Mouse (Mus musculus) heart, embryonic 12.5 days (tissue): ENCODE data around the gene Sf1. TPM values are rescaled to one million over a fixed set of nuclear protein-coding genes. Genes with fewer than 3 reads are reported as not detected.

Experiments used
- ATAC-seq: fragments of 200-750 bp; cut with Nextera tagmentation; 2 replicates; pipeline ENCODE4 v1.8.0; 2017; ENCODE audit warnings: moderate TSS enrichment, moderate library complexity; ENCODE audit not compliant: insufficient number of reproducible peaks, low FRiP score
- H3K27ac ChIP-seq: fragments of 300-500 bp; sonication (generic); 2 replicates; pipeline ENCODE4 v1.5.1; 2016; ENCODE audit warnings: mild to moderate bottlenecking, moderate library complexity; ENCODE audit not compliant: poor library complexity, severe bottlenecking
- H3K27me3 ChIP-seq: fragments of 300-500 bp; sonication (generic); replicated peaks from 2 replicates; pipeline ENCODE4 v1.6.1; 2016; ENCODE audit warnings: mild to moderate bottlenecking, moderate library complexity
- H3K36me3 ChIP-seq: fragments of 300-500 bp; sonication (generic); 2 replicates; pipeline ENCODE4 v1.6.1; 2016; ENCODE audit warnings: mild to moderate bottlenecking, moderate library complexity
- H3K4me1 ChIP-seq: fragments of 300-500 bp; sonication (generic); replicated peaks from 2 replicates; pipeline ENCODE4 v1.6.1; 2016; ENCODE audit warnings: mild to moderate bottlenecking
- H3K4me2 ChIP-seq: fragments of 300-500 bp; sonication (generic); 2 replicates; pipeline ENCODE4 v1.6.1; 2016; ENCODE audit warnings: mild to moderate bottlenecking, moderate library complexity
- H3K4me3 ChIP-seq: fragments of 300-500 bp; sonication (generic); 2 replicates; pipeline ENCODE4 v1.5.1; 2016; ENCODE audit warnings: mild to moderate bottlenecking
- H3K9ac ChIP-seq: fragments of 300-500 bp; sonication (generic); 2 replicates; pipeline ENCODE4 v1.6.1; 2016; ENCODE audit warnings: mild to moderate bottlenecking, moderate library complexity
- H3K9me3 ChIP-seq: fragments of 300-500 bp; sonication (generic); replicated peaks from 2 replicates; pipeline ENCODE4 v1.6.1; 2016; ENCODE audit warnings: mild to moderate bottlenecking, moderate library complexity
- WGBS: fragments of 180-500 bp; shearing (Covaris S2); methylation state at CpG from one replicate; pipeline ENCODE4 v1.1.7; 2016; 5-methylcytosine and 5-hydroxymethylcytosine counted together
- polyA plus RNA-seq: library from polyadenylated mRNA; unstranded; fragments of >200 nt; fragmentation: Nextera tagmentation; extraction: Ambion mirVana; gene quantifications from 2 replicates; pipeline ENCODE4 v1.2.1, GENCODE M21; 2016

Gene Sf1
- polyA plus RNA-seq, 1 experiment from 2014 or later = 127 TPM

DNA sequence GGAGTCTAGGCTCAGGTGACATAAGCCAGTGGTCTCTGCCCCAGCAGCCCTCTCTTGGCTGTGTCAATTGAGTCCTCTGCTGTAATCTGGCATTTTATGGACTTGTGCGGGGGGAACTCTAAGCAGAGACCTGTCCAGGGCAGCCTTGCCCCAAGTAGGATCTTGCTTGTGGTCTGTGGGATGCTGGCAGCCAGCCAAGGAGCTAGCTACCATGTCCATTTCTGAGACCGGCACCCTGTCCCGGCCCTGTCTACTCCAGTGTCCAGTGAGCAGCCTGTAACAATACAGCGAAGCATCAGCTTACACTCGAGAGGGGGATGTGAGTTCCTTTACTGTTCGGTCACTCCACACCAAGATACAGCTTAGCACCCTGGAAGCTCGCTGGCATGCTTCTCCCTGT, 9.5 kb upstream of the Sf1 start:
- no peaks in the 10 kb centered on the region for H3K27me3 ChIP-seq
- peak overlapping the region; percentile 17; the same call in 1 of the 2 replicates for H3K9ac ChIP-seq
- no peaks in the 10 kb centered on the region for H3K9me3 ChIP-seq
- H3K4me2 ChIP-seq = no peak overlapping the region
- no peak for ATAC-seq
- peaks cover 30% of the 10 kb centered on the region for H3K36me3 ChIP-seq
- no peak overlapping the region for H3K27ac ChIP-seq
- H3K4me3 ChIP-seq = no peak overlapping the region
- peaks cover 27% of the 10 kb centered on the region for H3K4me1 ChIP-seq
- whole genome bisulfite sequencing = 74% methylated on average over 7 of the region's 7 CpGs

DNA sequence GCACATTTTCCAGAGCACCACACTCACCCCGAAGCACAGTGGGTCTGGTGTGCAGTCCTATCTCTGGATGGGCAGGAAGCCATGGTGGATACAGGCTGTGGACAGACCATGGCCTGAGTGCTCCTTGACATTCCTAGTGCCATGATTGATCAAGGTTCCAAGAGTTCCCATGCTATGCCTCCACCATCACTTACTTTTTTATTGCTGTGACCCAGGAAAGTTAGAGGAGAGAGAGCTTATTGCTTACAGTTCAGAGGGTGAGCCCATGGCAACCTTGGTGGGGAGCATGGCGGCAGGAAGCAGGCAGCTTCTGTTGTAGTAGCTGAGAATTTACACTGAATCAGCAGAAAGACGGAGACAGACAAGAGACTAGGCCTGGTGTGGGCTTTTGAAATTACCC, 2.2 kb upstream of the Sf1 start:
- 93% methylated on average over 3 of the region's 3 CpGs for WGBS
- ATAC-seq = no peak
- H3K4me2 ChIP-seq = no peak overlapping the region

DNA sequence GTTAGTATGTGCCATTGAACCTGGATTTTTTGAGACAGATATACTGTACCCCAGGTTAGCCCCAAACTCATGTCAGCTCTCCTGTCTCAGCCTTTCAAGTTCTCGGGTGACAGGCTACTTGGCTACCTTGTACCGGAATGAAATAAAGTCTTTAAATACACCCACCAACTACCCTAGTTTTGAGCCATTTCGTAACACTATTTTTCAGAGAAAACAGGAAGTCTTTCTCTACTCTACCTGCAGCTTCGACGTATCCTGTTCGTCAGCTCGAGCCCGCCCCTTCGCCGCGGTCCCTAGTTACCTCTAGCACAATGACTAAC, 439 bp upstream of the Sf1 start:
- Histone ChIP-seq H3K27me3 (no peaks in the 10 kb centered on the region), H3K9ac (peak overlapping the region; percentile 42; the same call in 1 of the 2 replicates), H3K4me2 (peak overlapping the region; percentile 96), H3K9me3 (no peaks in the 10 kb centered on the region), H3K36me3 (peaks cover 34% of the 10 kb centered on the region), H3K4me3 (peak overlapping the region; percentile 88), H3K27ac (peak overlapping the region; percentile 53; the same call in 1 of the 2 replicates), H3K4me1 (peaks cover 21% of the 10 kb centered on the region)
- 1% methylated on average over 11 of the region's 11 CpGs for WGBS
- ATAC-seq = no peak

More for the DNA sequence above, 2.2 kb upstream of the Sf1 start:
- Histone ChIP-seq H3K36me3 (peaks cover 17% of the 10 kb centered on the region), H3K4me1 (peaks cover 10% of the 10 kb centered on the region), H3K9me3 (no peaks in the 10 kb centered on the region), H3K4me3 (no peak overlapping the region), H3K9ac (no peak overlapping the region), H3K27ac (no peak overlapping the region), H3K27me3 (no peaks in the 10 kb centered on the region)

DNA sequence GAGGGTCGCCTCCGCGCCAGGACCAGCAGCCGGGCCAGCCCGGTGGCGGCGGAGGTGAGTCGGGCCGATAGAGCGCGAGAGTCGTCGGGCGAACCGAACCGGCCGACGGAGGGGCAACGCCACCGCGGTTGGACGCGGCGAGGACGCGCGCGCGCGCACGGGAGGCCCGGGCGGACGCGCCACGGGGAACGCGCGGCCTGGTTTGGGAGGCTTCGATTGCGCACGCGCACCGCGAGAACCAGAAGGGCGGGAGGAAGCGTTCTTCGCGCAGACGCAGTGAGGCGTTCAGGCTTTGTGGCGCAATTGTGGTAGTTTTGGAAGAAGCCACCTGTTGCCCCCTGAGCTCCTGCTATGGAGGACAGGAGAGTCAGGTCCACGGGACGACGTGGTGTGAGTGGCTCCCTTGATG, 831 bp downstream of the Sf1 start:
- Histone ChIP-seq H3K4me1 (peaks cover 21% of the 10 kb centered on the region), H3K36me3 (peaks cover 39% of the 10 kb centered on the region), H3K9me3 (no peaks in the 10 kb centered on the region), H3K4me3 (peak overlapping the region; percentile 88), H3K27ac (peak overlapping the region; percentile 96), H3K4me2 (peak overlapping the region; percentile 96), H3K9ac (peak overlapping the region; percentile 99), H3K27me3 (no peaks in the 10 kb centered on the region)
- under 1% methylated on average over 55 of the region's 55 CpGs for WGBS
- ATAC-seq = no peak

DNA sequence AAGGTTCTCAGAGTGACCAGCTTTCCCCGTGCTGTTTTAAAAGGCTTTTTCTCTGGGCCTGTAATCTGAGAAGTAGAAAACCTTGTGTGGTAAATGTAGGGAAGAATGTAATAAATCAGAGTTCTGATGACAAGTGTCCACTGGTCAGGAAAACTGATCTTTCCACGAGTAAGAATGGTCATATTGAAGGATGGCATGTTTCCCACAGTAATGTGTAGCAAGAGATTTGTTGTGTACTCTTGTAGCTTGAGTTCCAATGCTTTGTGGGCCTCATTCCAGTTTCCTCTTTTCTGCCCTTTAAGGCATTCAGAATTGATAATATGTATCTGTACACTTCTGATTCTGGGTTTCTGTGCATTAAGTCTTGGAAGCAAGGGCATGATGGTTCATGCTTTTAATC, 1.4 kb downstream of the Sf1 start:
- Histone ChIP-seq H3K4me2 (peak overlapping the region; percentile 96), H3K4me1 (peaks cover 21% of the 10 kb centered on the region), H3K9ac (peak overlapping the region; percentile 99), H3K4me3 (peak overlapping the region; percentile 88), H3K9me3 (no peaks in the 10 kb centered on the region), H3K27me3 (no peaks in the 10 kb centered on the region), H3K36me3 (peaks cover 44% of the 10 kb centered on the region), H3K27ac (peak overlapping the region; percentile 96; the same call in 1 of the 2 replicates)
- 1% methylated on average over 2 of the region's 2 CpGs for WGBS
- ATAC-seq = no peak

DNA sequence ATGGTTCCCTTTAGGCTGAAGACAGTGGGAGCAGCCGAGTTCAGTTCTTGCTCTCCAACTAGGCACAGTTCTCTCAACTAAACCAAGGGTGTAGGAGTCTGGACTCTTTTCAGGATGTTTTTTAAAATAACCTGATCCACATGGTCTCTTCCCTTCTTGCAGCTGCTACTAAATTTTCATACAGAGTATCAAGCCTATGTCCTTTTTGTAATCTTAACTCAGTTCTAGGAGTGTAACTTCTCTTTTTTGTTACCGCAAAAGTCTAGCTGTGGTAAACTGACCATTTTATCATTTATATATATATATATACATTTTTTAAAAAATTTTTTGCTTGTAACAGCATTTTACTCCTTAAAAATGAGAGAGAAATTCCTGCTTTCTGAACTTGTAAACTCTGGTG, 6.7 kb downstream of the Sf1 start:
- Histone ChIP-seq H3K27ac (no peak overlapping the region), H3K4me3 (no peak overlapping the region), H3K9me3 (no peaks in the 10 kb centered on the region), H3K9ac (no peak overlapping the region), H3K4me2 (no peak overlapping the region), H3K4me1 (peaks cover 24% of the 10 kb centered on the region), H3K27me3 (no peaks in the 10 kb centered on the region), H3K36me3 (peaks cover 89% of the 10 kb centered on the region)
- ATAC-seq = no peak
- WGBS = 90% methylated on average over 2 of the region's 2 CpGs

DNA sequence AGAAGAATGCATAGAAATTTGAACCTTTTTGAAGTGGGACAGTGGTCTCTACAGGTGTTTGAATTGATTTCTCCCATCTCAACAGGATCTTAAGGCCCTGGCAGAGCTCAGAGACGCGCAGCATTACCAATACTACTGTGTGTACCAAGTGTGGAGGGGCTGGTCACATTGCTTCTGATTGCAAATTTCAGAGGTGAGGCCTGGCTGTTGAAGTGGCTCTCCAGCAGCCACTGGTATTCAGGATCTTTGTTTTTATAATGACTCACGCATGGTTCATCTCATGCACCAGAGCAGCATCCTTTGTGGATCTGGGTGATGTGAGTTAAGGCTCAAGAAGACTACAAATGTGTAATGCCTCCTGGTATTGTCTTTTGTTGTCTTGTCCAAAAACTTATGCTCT, 8.9 kb downstream of the Sf1 start:
- H3K27ac ChIP-seq = no peak overlapping the region
- H3K9me3 ChIP-seq = no peaks in the 10 kb centered on the region
- peaks cover 93% of the 10 kb centered on the region for H3K36me3 ChIP-seq
- H3K4me2 ChIP-seq = no peak overlapping the region
- no peak overlapping the region for H3K9ac ChIP-seq
- ATAC-seq = no peak
- no peak overlapping the region for H3K4me3 ChIP-seq
- H3K4me1 ChIP-seq = peaks cover 12% of the 10 kb centered on the region
- no peaks in the 10 kb centered on the region for H3K27me3 ChIP-seq
- 88% methylated on average over 3 of the region's 3 CpGs for WGBS

DNA sequence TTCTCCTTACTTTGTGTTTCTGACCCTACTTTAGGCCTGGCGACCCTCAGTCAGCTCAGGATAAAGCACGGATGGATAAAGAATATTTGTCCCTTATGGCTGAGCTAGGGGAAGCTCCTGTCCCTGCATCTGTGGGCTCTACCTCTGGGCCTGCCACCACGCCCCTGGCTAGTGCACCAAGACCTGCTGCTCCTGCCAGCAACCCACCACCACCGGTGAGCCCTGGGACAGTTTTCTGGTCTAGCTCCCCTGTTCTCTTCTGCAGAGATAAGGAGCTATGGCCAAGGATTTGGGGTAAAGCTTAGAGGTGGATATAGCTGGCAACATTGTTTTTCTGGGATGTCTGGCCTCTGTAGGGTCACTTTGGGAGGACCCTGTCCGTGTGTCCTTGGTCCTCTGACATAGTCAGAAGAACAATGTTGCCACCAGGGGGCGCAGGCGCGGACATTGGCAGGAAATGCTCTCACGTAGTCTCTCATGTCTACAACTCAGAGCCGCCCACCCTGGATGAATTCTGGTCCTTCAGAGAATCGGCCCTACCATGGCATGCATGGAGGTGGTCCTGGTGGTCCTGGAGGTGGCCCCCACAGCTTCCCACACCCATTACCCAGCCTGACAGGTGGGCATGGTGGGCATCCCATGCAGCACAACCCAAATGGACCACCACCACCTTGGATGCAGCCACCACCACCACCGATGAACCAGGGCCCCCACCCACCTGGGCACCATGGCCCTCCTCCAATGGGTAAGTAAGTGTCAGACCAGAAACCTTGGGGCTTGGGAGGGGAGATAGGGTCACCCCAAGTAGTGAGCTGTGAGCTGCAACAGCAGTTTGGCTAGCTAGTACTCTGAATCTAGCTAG, 10.3 kb downstream of the Sf1 start:
- no peak overlapping the region for H3K4me2 ChIP-seq
- H3K9me3 ChIP-seq = no peaks in the 10 kb centered on the region
- no peak overlapping the region for H3K4me3 ChIP-seq
- H3K36me3 ChIP-seq = peaks cover 94% of the 10 kb centered on the region
- peaks cover 15% of the 10 kb centered on the region for H3K4me1 ChIP-seq
- no peak overlapping the region for H3K9ac ChIP-seq
- H3K27ac ChIP-seq = peak overlapping the region; percentile 17; the same call in 1 of the 2 replicates
- H3K27me3 ChIP-seq = no peaks in the 10 kb centered on the region
- ATAC-seq = 0 out of 2 replicates have a peak, but pooled peaks have one; percentile 47
- WGBS = 61% methylated on average over 12 of the region's 12 CpGs

DNA sequence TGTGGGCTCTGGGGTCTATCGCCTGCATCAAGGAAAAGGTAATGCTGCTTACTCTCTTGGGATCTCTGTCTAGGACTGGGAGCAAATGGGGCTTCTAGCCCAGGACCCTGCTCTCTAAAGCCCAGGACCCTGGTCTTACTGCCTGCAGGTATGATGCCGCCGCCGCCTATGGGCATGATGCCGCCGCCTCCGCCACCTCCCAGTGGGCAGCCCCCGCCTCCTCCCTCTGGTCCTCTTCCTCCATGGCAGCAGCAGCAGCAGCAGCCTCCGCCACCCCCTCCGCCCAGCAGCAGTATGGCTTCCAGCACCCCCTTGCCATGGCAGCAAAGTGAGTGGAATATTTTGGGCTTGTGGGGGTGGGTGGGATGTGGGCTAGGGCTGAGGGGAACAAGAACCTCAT, 11.1 kb downstream of the Sf1 start:
- H3K4me3 ChIP-seq = no peak overlapping the region
- peaks cover 94% of the 10 kb centered on the region for H3K36me3 ChIP-seq
- H3K9ac ChIP-seq = no peak overlapping the region
- H3K27ac ChIP-seq = no peak overlapping the region
- no peak overlapping the region for H3K4me2 ChIP-seq
- H3K27me3 ChIP-seq = no peaks in the 10 kb centered on the region
- peaks cover 15% of the 10 kb centered on the region for H3K4me1 ChIP-seq
- H3K9me3 ChIP-seq = no peaks in the 10 kb centered on the region
- ATAC-seq = no peak
- 96% methylated on average over 10 of the region's 10 CpGs for WGBS

DNA sequence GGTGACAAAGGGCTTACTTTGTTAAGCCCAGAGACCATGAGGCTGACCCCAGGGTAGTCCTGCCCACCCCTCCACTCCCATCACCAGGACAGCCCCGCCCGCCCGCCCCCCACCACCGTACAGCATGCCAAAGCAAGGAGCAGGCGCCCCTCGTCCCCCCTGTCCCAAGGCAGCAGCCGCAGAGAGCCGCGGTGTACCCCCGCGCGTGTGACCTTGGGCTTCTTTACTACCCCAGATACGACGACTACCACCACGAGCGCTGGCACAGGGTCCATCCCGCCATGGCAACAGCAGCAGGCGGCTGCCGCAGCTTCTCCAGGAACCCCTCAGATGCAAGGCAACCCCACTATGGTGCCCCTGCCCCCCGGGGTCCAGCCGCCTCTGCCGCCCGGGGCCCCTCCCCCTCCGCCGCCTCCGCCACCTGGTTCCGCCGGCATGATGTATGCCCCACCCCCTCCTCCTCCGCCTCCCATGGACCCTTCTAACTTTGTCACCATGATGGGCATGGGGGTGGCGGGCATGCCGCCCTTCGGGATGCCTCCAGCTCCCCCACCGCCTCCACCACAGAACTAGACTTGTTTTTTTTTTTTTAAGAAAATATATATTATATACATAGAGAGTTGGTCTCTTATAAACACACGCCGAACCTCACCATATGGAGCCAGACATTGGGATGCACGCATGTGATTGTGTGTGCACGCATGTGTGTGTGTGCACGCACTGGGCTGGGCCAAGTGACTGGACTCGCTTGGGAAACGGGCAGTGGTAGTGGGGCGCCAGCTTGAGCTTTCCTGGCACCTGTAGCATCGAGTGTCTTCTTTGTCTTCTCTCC, 12.1 kb downstream of the Sf1 start:
- ATAC-seq = 0 out of 2 replicates have a peak, but pooled peaks have one; percentile 12
- H3K4me3 ChIP-seq = no peak overlapping the region
- WGBS = 91% methylated on average over 41 of the region's 42 CpGs

DNA sequence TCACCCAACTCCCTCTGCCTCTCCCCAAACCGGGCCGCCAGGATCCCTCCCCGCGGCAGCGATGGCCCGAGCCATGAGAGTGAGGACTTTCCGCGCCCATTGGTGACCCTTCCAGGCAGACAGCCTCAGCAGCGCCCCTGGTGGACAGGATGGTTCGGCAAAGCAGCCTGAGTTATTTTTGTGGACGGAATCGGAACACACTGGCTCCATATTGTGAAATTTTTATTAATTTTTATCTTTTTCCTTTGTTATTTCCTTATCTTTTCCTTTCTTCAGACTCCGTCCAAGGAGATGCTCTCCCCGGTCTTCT, 12.7 kb downstream of the Sf1 start:
- H3K9me3 ChIP-seq = no peaks in the 10 kb centered on the region
- H3K4me2 ChIP-seq = no peak overlapping the region
- ATAC-seq = no peak
- WGBS = 82% methylated on average over 14 of the region's 14 CpGs
- H3K27me3 ChIP-seq = no peaks in the 10 kb centered on the region
- H3K4me1 ChIP-seq = peaks cover 15% of the 10 kb centered on the region
- H3K4me3 ChIP-seq = no peak overlapping the region
- no peak overlapping the region for H3K9ac ChIP-seq
- peaks cover 88% of the 10 kb centered on the region for H3K36me3 ChIP-seq
- H3K27ac ChIP-seq = no peak overlapping the region

More for the DNA sequence above, 12.1 kb downstream of the Sf1 start:
- Histone ChIP-seq H3K9ac (no peak overlapping the region), H3K4me2 (no peak overlapping the region), H3K9me3 (no peaks in the 10 kb centered on the region), H3K36me3 (peaks cover 89% of the 10 kb centered on the region), H3K27me3 (no peaks in the 10 kb centered on the region), H3K27ac (no peak overlapping the region), H3K4me1 (peaks cover 15% of the 10 kb centered on the region)
